Mouse (Mus musculus) CH12.LX (cell line): ENCODE results near the gene Pbx2. TPM values are rescaled to one million over a fixed set of nuclear protein-coding genes. Genes with fewer than 3 reads are reported as not detected.

Source experiments
- DNase-seq: peaks from one replicate; pipeline ENCODE4 v3.0.0-alpha.2; 2013; ENCODE audit errors: extremely low read depth
- H3K27ac ChIP-seq: 2 replicates; pipeline ENCODE4 v1.5.1; 2012; ENCODE audit warnings: low read depth, mild to moderate bottlenecking, control low read depth, moderate library complexity; ENCODE audit not compliant: insufficient read depth
- H3K27me3 ChIP-seq: replicated peaks from 2 replicates; pipeline ENCODE3; 2012; ENCODE audit warnings: inconsistent platforms
- H3K36me3 ChIP-seq, 2 experiments: replicated peaks in 1 of 2; 2 replicates each; pipeline versions ENCODE3 to v1.6.1; 2012; ENCODE audit warnings: inconsistent platforms in 1 of 2, low read length in 1 of 2, mild to moderate bottlenecking in 1 of 2, mixed read lengths in 1 of 2, moderate library complexity in 1 of 2; ENCODE audit not compliant: control insufficient read depth in 1 of 2, insufficient read depth in 1 of 2
- H3K4me1 ChIP-seq, 2 experiments: 2 replicates each; pipeline ENCODE4 v1.6.1; 2012; ENCODE audit warnings: inconsistent platforms in 1 of 2, moderate library complexity in 1 of 2; ENCODE audit not compliant: insufficient read depth in 2 of 2, control insufficient read depth in 1 of 2
- H3K4me2 ChIP-seq: 2 replicates; pipeline ENCODE4 v1.6.1; 2012; ENCODE audit warnings: low read depth, mild to moderate bottlenecking, control low read depth; ENCODE audit not compliant: poor library complexity, insufficient read depth, severe bottlenecking
- H3K4me3 ChIP-seq, 3 experiments: fragments of 150-350 bp in 1 of 3; sonication (generic) in 1 of 3; replicated peaks in 1 of 3; 2 replicates each; pipeline versions ENCODE3 to v1.5.1; 2011 to 2012; ENCODE audit warnings: low read depth in 2 of 3, low read length in 2 of 3, mild to moderate bottlenecking in 2 of 3, moderate library complexity in 2 of 3, control low read depth in 1 of 3, improper control_type of control experiment in 1 of 3, inconsistent platforms in 1 of 3, mixed read lengths in 1 of 3; ENCODE audit not compliant: poor library complexity in 1 of 3
- H3K79me2 ChIP-seq: replicated peaks from 2 replicates; pipeline ENCODE4 v1.6.1; 2012; ENCODE audit warnings: mild to moderate bottlenecking, moderate library complexity; ENCODE audit not compliant: control insufficient read depth, poor library complexity, insufficient read depth, severe bottlenecking; ENCODE audit errors: extremely low read depth
- H3K9ac ChIP-seq: 2 replicates; pipeline ENCODE4 v1.6.1; 2012; ENCODE audit warnings: low read depth, mild to moderate bottlenecking, control low read depth, moderate library complexity; ENCODE audit not compliant: insufficient read depth
- H3K9me3 ChIP-seq: replicated peaks from 2 replicates; pipeline ENCODE3; 2012; ENCODE audit warnings: low read length, inconsistent platforms, mixed read lengths
- BHLHE40 ChIP-seq: IDR thresholded peaks from 2 replicates; pipeline ENCODE4 v1.6.1; 2011; ENCODE audit warnings: mild to moderate bottlenecking, low read depth, low read length, improper control_type of control experiment
- CHD2 ChIP-seq: IDR thresholded peaks from 2 replicates; pipeline ENCODE4 v1.6.1; 2011; ENCODE audit warnings: low read length, improper control_type of control experiment
- CTCF ChIP-seq, 2 experiments: IDR thresholded peaks in 1 of 2; conservative IDR thresholded peaks in 1 of 2; 2 replicates each; pipeline ENCODE4 v1.5.1; 2011 to 2012; ENCODE audit warnings: low read depth in 2 of 2, low read length in 2 of 2, improper control_type of control experiment in 1 of 2, inconsistent platforms in 1 of 2, mild to moderate bottlenecking in 1 of 2, moderate library complexity in 1 of 2
- E2F4 ChIP-seq: IDR thresholded peaks from 2 replicates; pipeline ENCODE4 v1.6.1; 2011; ENCODE audit warnings: low read depth, low read length, improper control_type of control experiment; ENCODE audit not compliant: insufficient replicate concordance
- ELF1 ChIP-seq: IDR thresholded peaks from 2 replicates; pipeline ENCODE4 v1.6.1; 2014; ENCODE audit warnings: low read depth, mild to moderate bottlenecking, inconsistent platforms, low read length, improper control_type of control experiment
- GABPA ChIP-seq: IDR thresholded peaks from 2 replicates; pipeline ENCODE4 v1.6.1; 2012; ENCODE audit warnings: low read depth, low read length, improper control_type of control experiment, inconsistent platforms; ENCODE audit not compliant: insufficient replicate concordance
- IRF4 ChIP-seq: IDR thresholded peaks from 2 replicates; pipeline ENCODE4 v1.6.1; 2014; ENCODE audit warnings: low read depth, mild to moderate bottlenecking, inconsistent platforms, low read length, improper control_type of control experiment
- JUND ChIP-seq: conservative IDR thresholded peaks from 2 replicates; pipeline ENCODE4 v1.6.1; 2011; ENCODE audit warnings: low read depth, low read length, improper control_type of control experiment
- KAT2A ChIP-seq: IDR thresholded peaks from 2 replicates; pipeline ENCODE4 v1.6.1; 2012; ENCODE audit warnings: low read length, improper control_type of control experiment, inconsistent platforms; ENCODE audit not compliant: insufficient replicate concordance
- MAFK ChIP-seq: IDR thresholded peaks from 2 replicates; pipeline ENCODE4 v1.6.1; 2011; ENCODE audit warnings: low read length, improper control_type of control experiment; ENCODE audit not compliant: insufficient replicate concordance
- MAX ChIP-seq: IDR thresholded peaks from 2 replicates; pipeline ENCODE4 v1.6.1; 2011; ENCODE audit warnings: low read length, improper control_type of control experiment
- NRF1 ChIP-seq: IDR thresholded peaks from 2 replicates; pipeline ENCODE4 v1.6.1; 2014; ENCODE audit warnings: low read depth, mild to moderate bottlenecking, inconsistent platforms, low read length, improper control_type of control experiment, moderate library complexity
- PAX5 ChIP-seq: IDR thresholded peaks from 2 replicates; pipeline ENCODE4 v1.6.1; 2012; ENCODE audit warnings: low read length, inconsistent platforms, mixed read lengths
- POLR2AphosphoS2 ChIP-seq: IDR thresholded peaks from 2 replicates; pipeline ENCODE4 v1.6.1; 2011; ENCODE audit warnings: low read depth, low read length, improper control_type of control experiment
- RCOR1 ChIP-seq: conservative IDR thresholded peaks from 2 replicates; pipeline ENCODE4 v1.6.1; 2012; ENCODE audit warnings: low read depth, mild to moderate bottlenecking, inconsistent platforms, low read length, improper control_type of control experiment
- SIN3A ChIP-seq: IDR thresholded peaks from 2 replicates; pipeline ENCODE4 v1.6.1; 2012; ENCODE audit warnings: low read length, improper control_type of control experiment, inconsistent platforms
- TBP ChIP-seq: conservative IDR thresholded peaks from 2 replicates; pipeline ENCODE4 v1.6.1; 2011; ENCODE audit warnings: low read depth, low read length, improper control_type of control experiment
- TCF12 ChIP-seq: IDR thresholded peaks from 2 replicates; pipeline ENCODE4 v1.6.1; 2014; ENCODE audit warnings: low read depth, mild to moderate bottlenecking, inconsistent platforms, low read length, improper control_type of control experiment
- UBTF ChIP-seq: IDR thresholded peaks from 2 replicates; pipeline ENCODE4 v1.6.1; 2012; ENCODE audit warnings: low read depth, mild to moderate bottlenecking, inconsistent platforms, low read length, improper control_type of control experiment, moderate library complexity
- ZC3H11A ChIP-seq: IDR thresholded peaks from 2 replicates; pipeline ENCODE4 v1.6.1; 2012; ENCODE audit warnings: low read depth, mild to moderate bottlenecking, inconsistent platforms, low read length, improper control_type of control experiment
- ZKSCAN1 ChIP-seq: IDR thresholded peaks from 2 replicates; pipeline ENCODE4 v1.6.1; 2012; ENCODE audit warnings: low read depth, inconsistent platforms, low read length, improper control_type of control experiment, borderline replicate concordance
- ZNF384 ChIP-seq: IDR thresholded peaks from 2 replicates; pipeline ENCODE4 v1.6.1; 2012; ENCODE audit warnings: low read depth, low read length, improper control_type of control experiment, inconsistent platforms
- dilution Hi-C: fragments of 300-500 bp; cut with MboI; formaldehyde crosslinking; loops from 2 replicates; pipeline ENCODE4 v1.14.3; 2020; ENCODE audit warnings: low sequenced_read_pairs; ENCODE audit not compliant: extremely low pct_unique_long_range_greater_than_20kb, extremely low pct_ligation_motif_present
- in situ Hi-C: fragments of 300-500 bp; cut with MboI; formaldehyde crosslinking; loops from 3 replicates; pipeline ENCODE4 v1.14.3; 2019; ENCODE audit warnings: low sequenced_read_pairs, low pct_ligation_motif_present, low pct_unique_long_range_greater_than_20kb, mixed read lengths
- polyA plus RNA-seq: library from polyadenylated mRNA; unstranded; fragments of >175 nt; gene quantifications from 2 replicates; pipeline ENCODE4 v1.2.1, GENCODE M21; 2012; ENCODE audit warnings: low read depth; ENCODE audit not compliant: insufficient read length
- total RNA-seq, 2 experiments: library from RNA; depleted of rRNA; stranded (reverse); fragments of 300-350 nt in 1 of 2; fragments of >200 nt in 1 of 2; gene quantifications; 2 replicates each; pipeline ENCODE4 v1.2.3; 2012 to 2014

Pbx2 gene
- total and polyA plus RNA-seq, 3 experiments: 30.0 to 50.5 (median 41.0) TPM

DNA sequence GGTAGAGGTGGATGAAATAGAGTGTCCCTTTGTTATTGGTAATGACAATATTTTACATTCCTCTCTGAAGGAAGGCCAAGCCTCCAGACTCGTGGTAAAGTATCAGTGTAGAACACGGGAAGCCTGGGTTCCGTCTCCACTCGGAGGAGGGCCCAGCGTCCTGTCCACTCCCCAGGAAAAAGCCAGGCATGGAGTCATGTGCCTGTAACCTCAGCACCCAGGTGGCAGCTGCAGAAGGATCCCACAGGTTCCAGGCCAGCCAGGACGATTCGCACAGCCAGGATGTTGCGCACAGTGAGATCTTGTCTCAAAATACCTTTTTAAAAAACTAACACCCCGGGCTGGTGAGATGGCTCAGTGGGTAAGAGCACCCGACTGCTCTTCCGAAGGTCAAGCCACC is 27.7 kb upstream of the Pbx2 start:
- peaks cover 49% of the 10 kb centered on the region for H3K27me3 ChIP-seq
- H3K36me3 ChIP-seq: peaks cover 0 to under 1% of the 10 kb centered on the region in 2 experiments
- dilution Hi-C loops: no loop called here
- H3K9ac ChIP-seq: no peak overlapping the region
- no peak overlapping the region for H3K27ac ChIP-seq
- H3K4me3 ChIP-seq: no peak overlapping the region
- no peaks in the 10 kb centered on the region for H3K79me2 ChIP-seq
- H3K4me2 ChIP-seq: no peak overlapping the region
- TF ChIP-seq TCF12 (no peak), CTCF (conservative IDR thresholded peaks at IDR 0.05 in 1 of 2, IDR thresholded peaks at IDR 0.05 in 1 of 2; ENCODE audit: low read depth in 2 of 2, low read length in 2 of 2) (no peak), BHLHE40 (no peak), MAX (no peak), GABPA (no peak), UBTF (no peak), POLR2AphosphoS2 (no peak), ZKSCAN1 (no peak), ZC3H11A (no peak), JUND (no peak), RCOR1 (no peak), SIN3A (no peak), IRF4 (no peak), E2F4 (no peak), CHD2 (no peak)
- TF ChIP-seq, all 38 proteins: peak for 0
- Histone ChIP-seq H3K4me1 (peaks cover 0 to 9% of the 10 kb centered on the region in 2 experiments; a peak in 2 of 4 replicates), H3K9me3 (peaks cover 10% of the 10 kb centered on the region)
- in situ Hi-C loops: no loop called here
- no peak for DNase-seq

DNA sequence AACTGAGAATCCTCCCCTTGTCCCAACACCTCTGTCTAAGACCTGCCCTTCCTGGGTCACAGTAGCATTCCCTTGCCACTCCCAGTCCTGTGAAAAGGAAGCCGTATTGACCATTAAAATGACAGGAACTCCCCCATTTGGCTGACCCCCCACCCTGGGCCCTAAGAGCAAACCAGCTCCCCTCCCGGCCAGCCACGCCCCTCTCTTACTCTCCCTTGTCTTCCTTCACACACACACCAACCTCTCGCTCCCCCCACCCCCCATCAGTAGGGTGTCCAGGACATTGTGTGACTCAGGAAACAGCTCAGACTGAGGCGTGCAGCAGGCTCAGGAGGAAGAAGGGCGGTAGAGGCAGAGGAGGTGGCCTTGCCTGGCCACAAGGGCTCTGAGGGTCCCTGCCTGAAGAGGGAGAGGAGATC is 27.1 kb upstream of the Pbx2 start, which contains the start of gene Notch4:
Notch4 (plus strand) TSS at position 266 of the 419 bp plus-strand sequence.
- Histone ChIP-seq H3K36me3 (no peaks in the 10 kb centered on the region), H3K4me1 (peaks cover 0 to 9% of the 10 kb centered on the region in 2 experiments; a peak in 2 of 4 replicates), H3K4me2 (no peak within 1 kb of the TSS), H3K27ac (no peak within 1 kb of the TSS), H3K9me3 (peaks cover 10% of the 10 kb centered on the region), H3K27me3 (peaks cover 53% of the 10 kb centered on the region), H3K79me2 (no peaks in the 10 kb centered on the region), H3K4me3 (no peak within 1 kb of the TSS), H3K9ac (no peak within 1 kb of the TSS)
- TF ChIP-seq ZNF384 (no peak), ELF1 (no peak), TBP (no peak), PAX5 (no peak), POLR2AphosphoS2 (no peak), CHD2 (no peak), KAT2A (no peak), GABPA (no peak), NRF1 (no peak), CTCF (conservative IDR thresholded peaks at IDR 0.05 in 1 of 2, IDR thresholded peaks at IDR 0.05 in 1 of 2; ENCODE audit: low read depth in 2 of 2, low read length in 2 of 2) (no peak), MAFK (no peak)
- dilution Hi-C loops: no loop called here
- in situ Hi-C loops: no loop called here
- no peak for DNase-seq
